Mouse (Mus musculus): Measurements from ENCODE around the gene Atg7. TPM values are rescaled to one million over a fixed set of nuclear protein-coding genes. Genes with fewer than 3 reads are reported as not detected.

Gene Atg7
- total RNA-seq, 2 experiments from 2014 or later: 28.9 to 29.1 TPM

GRCm38 (mm10) chr6:114738760-114739112, 95.8 kb downstream of the Atg7 start:
- intact Hi-C loops (cut with DNase I): no loop called here
- DNase-seq (ENCODE audit: extremely low spot score in 1 of 2, low spot score in 2 of 2): no peak
- H3K27ac ChIP-seq: no peak overlapping the region
- TF ChIP-seq CTCF (IDR thresholded peaks at IDR 0.05): no peak
- H3K4me3 ChIP-seq: no peak overlapping the region

- no peak for TF ChIP-seq CTCF (IDR thresholded peaks at IDR 0.05)
- no peak for DNase-seq (ENCODE audit: extremely low spot score in 1 of 2, low spot score in 2 of 2)
- intact Hi-C loops (cut with DNase I): no loop called here
- Histone ChIP-seq H3K27ac (no peak overlapping the region), H3K4me3 (no peak overlapping the region)
Observed at GRCm38 (mm10) chr6:114742209-114743003, 99.5 kb downstream of the Atg7 start.

GRCm38 (mm10) chr6:114743126-114743525, 100.2 kb downstream of the Atg7 start:
- TF ChIP-seq CTCF (IDR thresholded peaks at IDR 0.05): no peak
- intact Hi-C loops (cut with DNase I): no loop called here
- H3K27ac ChIP-seq: no peak overlapping the region
- no peak for DNase-seq (ENCODE audit: extremely low spot score in 1 of 2, low spot score in 2 of 2)
- H3K4me3 ChIP-seq: no peak overlapping the region

GRCm38 (mm10) chr6:114743845-114744244, 100.9 kb downstream of the Atg7 start:
- intact Hi-C loops (cut with DNase I): no loop called here
- no peak overlapping the region for H3K27ac ChIP-seq
- TF ChIP-seq CTCF (IDR thresholded peaks at IDR 0.05): no peak
- no peak for DNase-seq (ENCODE audit: extremely low spot score in 1 of 2, low spot score in 2 of 2)
- no peak overlapping the region for H3K4me3 ChIP-seq

- no peak overlapping the region for H3K27ac ChIP-seq
- no peak for DNase-seq (ENCODE audit: extremely low spot score in 1 of 2, low spot score in 2 of 2)
- intact Hi-C loops (cut with DNase I): no loop called here
- no peak overlapping the region for H3K4me3 ChIP-seq
- TF ChIP-seq CTCF (IDR thresholded peaks at IDR 0.05): no peak
Observed at GRCm38 (mm10) chr6:114746439-114746974, 103.6 kb downstream of the Atg7 start.

GRCm38 (mm10) chr6:114748419-114748818, 105.5 kb downstream of the Atg7 start:
- no peak for TF ChIP-seq CTCF (IDR thresholded peaks at IDR 0.05)
- no peak overlapping the region for H3K27ac ChIP-seq
- no peak for DNase-seq (ENCODE audit: extremely low spot score in 1 of 2, low spot score in 2 of 2)
- intact Hi-C loops (cut with DNase I): no loop called here
- H3K4me3 ChIP-seq: no peak overlapping the region

- no peak for TF ChIP-seq CTCF (IDR thresholded peaks at IDR 0.05)
- Histone ChIP-seq H3K27ac (no peak overlapping the region), H3K4me3 (no peak overlapping the region)
- DNase-seq (ENCODE audit: extremely low spot score in 1 of 2, low spot score in 2 of 2): no peak
- intact Hi-C loops (cut with DNase I): no loop called here
Observed at GRCm38 (mm10) chr6:114748882-114749281, 106.0 kb downstream of the Atg7 start.

GRCm38 (mm10) chr6:114758795-114759194, 115.9 kb downstream of the Atg7 start:
- TF ChIP-seq CTCF (IDR thresholded peaks at IDR 0.05): no peak
- H3K4me3 ChIP-seq: no peak overlapping the region
- intact Hi-C loops (cut with DNase I): no loop called here
- H3K27ac ChIP-seq: no peak overlapping the region
- no peak for DNase-seq (ENCODE audit: extremely low spot score in 1 of 2, low spot score in 2 of 2)

GRCm38 (mm10) chr6:114766314-114766713, 123.4 kb downstream of the Atg7 start:
- no peak for TF ChIP-seq CTCF (IDR thresholded peaks at IDR 0.05)
- intact Hi-C loops (cut with DNase I): no loop called here
- DNase-seq (ENCODE audit: extremely low spot score in 1 of 2, low spot score in 2 of 2): no peak
- no peak overlapping the region for H3K4me3 ChIP-seq
- H3K27ac ChIP-seq: no peak overlapping the region

- Histone ChIP-seq H3K27ac (no peak overlapping the region), H3K4me3 (no peak overlapping the region)
- no peak for TF ChIP-seq CTCF (IDR thresholded peaks at IDR 0.05)
- intact Hi-C loops (cut with DNase I): no loop called here
- DNase-seq (ENCODE audit: extremely low spot score in 1 of 2, low spot score in 2 of 2): no peak
Observed at GRCm38 (mm10) chr6:114767710-114768109, 124.8 kb downstream of the Atg7 start.

GRCm38 (mm10) chr6:114770337-114770736, 127.4 kb downstream of the Atg7 start:
- TF ChIP-seq CTCF (IDR thresholded peaks at IDR 0.05): no peak
- intact Hi-C loops (cut with DNase I): no loop called here
- DNase-seq (ENCODE audit: extremely low spot score in 1 of 2, low spot score in 2 of 2): no peak
- no peak overlapping the region for H3K4me3 ChIP-seq
- H3K27ac ChIP-seq: no peak overlapping the region

- TF ChIP-seq CTCF (IDR thresholded peaks at IDR 0.05): no peak
- intact Hi-C loops (cut with DNase I): no loop called here
- DNase-seq (ENCODE audit: extremely low spot score in 1 of 2, low spot score in 2 of 2): peak in 1 of 2 experiments; percentile 16
- Histone ChIP-seq H3K27ac (peak overlapping the region; percentile 54; the same call in 1 of the 2 replicates), H3K4me3 (no peak overlapping the region)
Observed at GRCm38 (mm10) chr6:114771502-114771901, 128.6 kb downstream of the Atg7 start.

GRCm38 (mm10) chr6:114775210-114775609, 132.3 kb downstream of the Atg7 start:
- TF ChIP-seq CTCF (IDR thresholded peaks at IDR 0.05): no peak
- no peak for DNase-seq (ENCODE audit: extremely low spot score in 1 of 2, low spot score in 2 of 2)
- intact Hi-C loops (cut with DNase I): no loop called here
- Histone ChIP-seq H3K27ac (no peak overlapping the region), H3K4me3 (no peak overlapping the region)

Measured in left cerebral cortex, adult 2 months (tissue).